Mouse (Mus musculus): Measurements from ENCODE around the gene Pecam1. TPM values are rescaled to one million over a fixed set of nuclear protein-coding genes. Genes with fewer than 3 reads are reported as not detected.

The Pecam1 gene
- total RNA-seq, 1 experiment, result 83.9 TPM

DNA sequence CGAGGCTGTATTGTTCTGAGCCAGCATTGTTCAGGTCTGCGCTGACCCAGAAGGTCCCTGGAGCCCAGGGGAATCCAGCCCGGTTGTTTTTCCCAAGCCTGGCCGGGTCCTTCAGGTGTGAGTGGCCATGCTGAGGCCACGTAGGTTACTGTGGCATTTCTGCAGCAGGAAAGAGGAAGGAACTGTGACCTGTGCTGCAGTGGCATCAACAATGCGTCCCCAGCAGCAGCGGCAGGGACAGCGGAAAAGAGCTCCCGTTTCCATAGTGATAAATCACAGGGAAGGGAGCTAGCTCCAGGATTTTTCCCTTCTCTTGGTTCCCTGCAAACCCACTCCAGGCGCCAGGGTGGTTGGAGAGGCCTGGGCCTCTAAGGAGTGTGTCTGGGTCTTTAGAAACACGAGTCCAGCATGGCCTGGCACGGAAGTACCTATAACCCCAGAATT, 13.2 kb downstream of the Pecam1 start:
- Histone ChIP-seq H3K9ac (ENCODE audit: insufficient read depth, low read depth, low read length, poor library complexity, severe bottlenecking) (no peak overlapping the region), H3K9me3 (ENCODE audit: control insufficient read depth, insufficient read depth, low read depth, low read length) (no peaks in the 10 kb centered on the region), H3K4me1 (ENCODE audit: control insufficient read depth in 2 of 2, insufficient read depth in 2 of 2, low read length in 2 of 2, poor library complexity in 1 of 2) (peaks cover 3 to 4% of the 10 kb centered on the region in 2 experiments; a peak in 2 of 4 replicates), H3K4me3 (ENCODE audit: insufficient read depth in 1 of 2, low read depth in 1 of 2, low read length in 2 of 2, poor library complexity in 1 of 2, severe bottlenecking in 1 of 2) (no peak overlapping the region), H3K27ac (ENCODE audit: insufficient read depth, low read depth, low read length, poor library complexity, severe bottlenecking) (no peak overlapping the region), H3K36me3 (ENCODE audit: control insufficient read depth, insufficient read depth, low read length, poor library complexity, severe bottlenecking) (no peaks in the 10 kb centered on the region)
- no peak for DNase-seq (ENCODE audit: low read depth, low spot score)
- in situ Hi-C loops (cut with MboI; ENCODE audit: low sequenced_read_pairs in 2 of 2, unreplicated experiment in 2 of 2), result loop anchor here in 1 of 2 experiments (25.0 kb wide), 1 partner anchor 225 kb away; no protein-coding TSS in a partner anchor
- TF ChIP-seq HCFC1 (IDR thresholded peaks at IDR 0.05; ENCODE audit: borderline replicate concordance, insufficient read depth, low read length), result no peak
- TF ChIP-seq CHD2 (IDR thresholded peaks at IDR 0.05; ENCODE audit: low read depth, low read length), result no peak
- no peak for TF ChIP-seq ZNF384 (IDR thresholded peaks at IDR 0.05; ENCODE audit: low read depth, low read length)
- no peak for TF ChIP-seq ZC3H11A (IDR thresholded peaks at IDR 0.05; ENCODE audit: borderline replicate concordance, low read depth, low read length)
- no peak for TF ChIP-seq MAFK (IDR thresholded peaks at IDR 0.05; ENCODE audit: insufficient read depth, low read depth, low read length)

DNA sequence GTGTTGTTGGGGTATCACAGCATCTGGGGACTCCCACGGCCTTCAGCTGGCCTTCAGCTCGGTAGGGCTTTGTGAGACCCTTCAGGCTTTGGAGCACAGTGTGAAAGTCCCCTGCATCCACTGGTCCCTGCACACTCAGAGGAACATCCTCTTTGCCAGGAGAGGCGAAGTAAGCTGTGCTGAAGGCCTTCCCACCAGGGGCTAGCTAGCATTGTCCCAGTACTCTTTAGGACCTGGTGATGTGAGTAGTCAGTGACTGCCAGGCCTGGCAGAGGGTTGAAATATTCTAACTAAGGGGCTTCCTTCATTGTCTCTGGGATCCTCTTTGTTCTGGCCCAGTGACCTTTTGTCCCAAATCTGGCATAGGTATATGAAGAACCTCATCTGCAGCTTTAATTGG, 13.8 kb downstream of the Pecam1 start:
- in situ Hi-C loops (cut with MboI; ENCODE audit: low sequenced_read_pairs in 2 of 2, unreplicated experiment in 2 of 2), result loop anchor here in 1 of 2 experiments (25.0 kb wide), 1 partner anchor 224 kb away; no protein-coding TSS in a partner anchor
- no peak overlapping the region for H3K4me3 ChIP-seq (ENCODE audit: insufficient read depth in 1 of 2, low read depth in 1 of 2, low read length in 2 of 2, poor library complexity in 1 of 2, severe bottlenecking in 1 of 2)
- H3K27ac ChIP-seq (ENCODE audit: insufficient read depth, low read depth, low read length, poor library complexity, severe bottlenecking), result no peak overlapping the region
- H3K4me1 ChIP-seq (ENCODE audit: control insufficient read depth in 2 of 2, insufficient read depth in 2 of 2, low read length in 2 of 2, poor library complexity in 1 of 2), result peaks cover 3 to 4% of the 10 kb centered on the region in 2 experiments; a peak in 2 of 4 replicates
- TF ChIP-seq MAFK (IDR thresholded peaks at IDR 0.05; ENCODE audit: insufficient read depth, low read depth, low read length) (no peak), ZNF384 (IDR thresholded peaks at IDR 0.05; ENCODE audit: low read depth, low read length) (no peak), ZC3H11A (IDR thresholded peaks at IDR 0.05; ENCODE audit: borderline replicate concordance, low read depth, low read length) (no peak), HCFC1 (IDR thresholded peaks at IDR 0.05; ENCODE audit: borderline replicate concordance, insufficient read depth, low read length) (no peak), CHD2 (IDR thresholded peaks at IDR 0.05; ENCODE audit: low read depth, low read length) (no peak)
- no peak overlapping the region for H3K9ac ChIP-seq (ENCODE audit: insufficient read depth, low read depth, low read length, poor library complexity, severe bottlenecking)
- no peak for DNase-seq (ENCODE audit: low read depth, low spot score)
- no peaks in the 10 kb centered on the region for H3K36me3 ChIP-seq (ENCODE audit: control insufficient read depth, insufficient read depth, low read length, poor library complexity, severe bottlenecking)
- no peaks in the 10 kb centered on the region for H3K9me3 ChIP-seq (ENCODE audit: control insufficient read depth, insufficient read depth, low read depth, low read length)

DNA sequence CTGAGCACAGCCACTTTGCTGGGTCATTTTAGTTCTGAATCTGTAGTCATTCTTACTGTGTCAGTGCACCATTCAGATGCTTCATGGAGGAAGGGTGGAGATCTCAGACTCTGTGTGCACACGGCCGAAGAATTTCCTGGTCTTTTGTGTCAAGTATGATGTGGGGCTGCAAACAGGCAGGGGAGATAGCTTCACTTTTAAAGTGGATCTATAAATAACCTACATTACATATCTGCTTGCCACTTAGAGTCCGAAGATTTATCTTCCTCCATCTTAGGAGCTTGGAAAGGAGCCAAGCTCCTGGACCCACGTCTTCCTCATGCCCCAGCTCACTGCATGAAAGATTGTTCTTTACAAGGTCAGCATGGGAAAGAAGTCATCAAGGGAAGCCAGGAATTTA, 19.7 kb downstream of the Pecam1 start:
- Histone ChIP-seq H3K4me1 (ENCODE audit: control insufficient read depth in 2 of 2, insufficient read depth in 2 of 2, low read length in 2 of 2, poor library complexity in 1 of 2) (no peaks in the 10 kb centered on the region; a peak in 1 of 4 replicates), H3K9me3 (ENCODE audit: control insufficient read depth, insufficient read depth, low read depth, low read length) (no peaks in the 10 kb centered on the region), H3K27ac (ENCODE audit: insufficient read depth, low read depth, low read length, poor library complexity, severe bottlenecking) (no peak overlapping the region), H3K9ac (ENCODE audit: insufficient read depth, low read depth, low read length, poor library complexity, severe bottlenecking) (no peak overlapping the region), H3K36me3 (ENCODE audit: control insufficient read depth, insufficient read depth, low read length, poor library complexity, severe bottlenecking) (no peaks in the 10 kb centered on the region), H3K4me3 (ENCODE audit: insufficient read depth in 1 of 2, low read depth in 1 of 2, low read length in 2 of 2, poor library complexity in 1 of 2, severe bottlenecking in 1 of 2) (no peak overlapping the region)
- TF ChIP-seq HCFC1 (IDR thresholded peaks at IDR 0.05; ENCODE audit: borderline replicate concordance, insufficient read depth, low read length) (no peak), MAFK (IDR thresholded peaks at IDR 0.05; ENCODE audit: insufficient read depth, low read depth, low read length) (no peak), ZC3H11A (IDR thresholded peaks at IDR 0.05; ENCODE audit: borderline replicate concordance, low read depth, low read length) (no peak), CHD2 (IDR thresholded peaks at IDR 0.05; ENCODE audit: low read depth, low read length) (no peak)
- DNase-seq (ENCODE audit: low read depth, low spot score), result no peak
- in situ Hi-C loops (cut with MboI; ENCODE audit: low sequenced_read_pairs in 2 of 2, unreplicated experiment in 2 of 2), result loop anchor here in 1 of 2 experiments (25.0 kb wide), 1 partner anchor 218 kb away; no protein-coding TSS in a partner anchor

- Histone ChIP-seq H3K4me3 (ENCODE audit: insufficient read depth in 1 of 2, low read depth in 1 of 2, low read length in 2 of 2, poor library complexity in 1 of 2, severe bottlenecking in 1 of 2) (no peak overlapping the region), H3K9me3 (ENCODE audit: control insufficient read depth, insufficient read depth, low read depth, low read length) (no peaks in the 10 kb centered on the region), H3K36me3 (ENCODE audit: control insufficient read depth, insufficient read depth, low read length, poor library complexity, severe bottlenecking) (no peaks in the 10 kb centered on the region), H3K9ac (ENCODE audit: insufficient read depth, low read depth, low read length, poor library complexity, severe bottlenecking) (no peak overlapping the region), H3K27ac (ENCODE audit: insufficient read depth, low read depth, low read length, poor library complexity, severe bottlenecking) (no peak overlapping the region), H3K4me1 (ENCODE audit: control insufficient read depth in 2 of 2, insufficient read depth in 2 of 2, low read length in 2 of 2, poor library complexity in 1 of 2) (peaks cover 0 to 3% of the 10 kb centered on the region in 2 experiments; a peak in 2 of 4 replicates)
- in situ Hi-C loops (cut with MboI; ENCODE audit: low sequenced_read_pairs in 2 of 2, unreplicated experiment in 2 of 2), result loop anchor here in 1 of 2 experiments (25.0 kb wide), 1 partner anchor 217 kb away; no protein-coding TSS in a partner anchor
- DNase-seq (ENCODE audit: low read depth, low spot score), result no peak
- TF ChIP-seq MAFK (IDR thresholded peaks at IDR 0.05; ENCODE audit: insufficient read depth, low read depth, low read length) (no peak), ZNF384 (IDR thresholded peaks at IDR 0.05; ENCODE audit: low read depth, low read length) (no peak), CHD2 (IDR thresholded peaks at IDR 0.05; ENCODE audit: low read depth, low read length) (no peak), ZC3H11A (IDR thresholded peaks at IDR 0.05; ENCODE audit: borderline replicate concordance, low read depth, low read length) (no peak), HCFC1 (IDR thresholded peaks at IDR 0.05; ENCODE audit: borderline replicate concordance, insufficient read depth, low read length) (no peak)
These were observed 20.8 kb downstream of the Pecam1 start for GRCm38 (mm10) chr11:106729656-106730055.
